Mouse (Mus musculus) retina, embryonic 14.5 days (tissue): Measurements from ENCODE around the gene Asb14.

Source experiments
- DNase-seq: peaks from one replicate; pipeline ENCODE4 v3.0.0-alpha.2; 2015; ENCODE audit warnings: low spot score

The Asb14 gene

DNA sequence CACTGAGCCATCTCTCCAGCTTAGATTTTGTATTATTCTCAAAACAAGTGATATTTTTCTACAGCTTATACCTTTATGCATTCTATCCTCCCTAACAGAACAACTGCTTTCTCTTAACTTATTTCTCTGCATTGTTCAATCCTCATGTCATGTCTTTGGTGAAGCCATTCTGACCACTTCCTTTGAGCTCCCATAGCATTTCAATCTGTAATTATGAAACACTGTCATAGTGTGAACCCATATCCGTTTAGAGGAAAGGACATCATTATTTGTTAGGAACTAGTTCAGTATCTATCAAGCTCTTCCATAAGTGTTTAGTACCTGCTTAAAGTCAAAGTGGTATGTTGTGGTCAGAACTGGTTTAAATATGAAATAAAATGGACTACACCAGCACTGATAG lies 66.2 kb downstream of the Asb14 start:
- no peak for DNase-seq
